Mouse (Mus musculus): Measurements from ENCODE around the gene Krt76.

DNA sequence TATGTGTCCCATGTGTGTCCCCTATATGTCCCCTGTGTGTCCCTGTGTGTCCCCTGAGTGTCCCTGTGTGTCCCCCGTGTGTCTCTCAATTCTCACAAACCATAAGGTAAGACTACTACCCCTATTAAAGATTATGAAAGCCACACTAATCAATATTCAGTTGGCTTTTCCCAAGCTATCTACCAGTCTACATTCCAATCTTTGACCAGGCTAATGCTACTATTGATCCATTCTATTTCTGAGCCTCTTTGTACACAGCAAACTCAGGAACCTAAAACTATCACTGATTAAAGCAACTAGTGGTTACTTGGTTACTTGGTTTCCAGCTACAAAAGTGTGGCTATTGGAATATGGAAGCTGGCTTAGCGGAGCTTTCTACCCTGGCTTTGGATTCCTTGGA is 29.6 kb upstream of the Krt76 start:
- TF ChIP-seq CTCF (IDR thresholded peaks at IDR 0.05; ENCODE audit: low read depth, low read length), result no peak
- no peak for TF ChIP-seq POLR2A (IDR thresholded peaks at IDR 0.05; ENCODE audit: extremely low read depth, insufficient read depth, low read length)

All from liver, adult 2 months (tissue).